Mouse (Mus musculus): Measurements from ENCODE around the gene Metrn.

The Metrn gene

GRCm38 (mm10) chr17:25762591-25762990 is 34.3 kb downstream of the Metrn start:
- DNase-seq = no peak

DNA sequence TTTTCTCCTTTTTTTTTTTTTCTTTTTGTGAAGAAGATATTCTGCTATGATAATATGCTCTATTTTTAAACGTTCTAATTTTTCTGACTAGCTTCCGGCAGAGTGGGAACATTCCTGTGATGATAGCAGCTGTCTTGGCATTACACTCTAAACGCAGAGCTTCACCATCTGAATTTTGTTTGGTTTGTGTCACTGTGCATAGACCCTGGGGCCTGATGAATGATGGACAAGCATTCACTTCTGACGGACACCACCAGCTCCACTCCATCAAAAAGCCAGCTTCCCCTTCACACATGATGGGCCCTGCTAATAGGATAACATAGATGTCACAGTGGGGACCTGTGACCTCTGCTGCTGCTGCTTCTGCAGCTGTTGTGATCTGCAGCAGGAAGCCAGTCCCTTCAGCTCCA is 35.4 kb downstream of the Metrn start:
- DNase-seq = no peak

GRCm38 (mm10) chr17:25760148-25760547 is 36.8 kb downstream of the Metrn start:
- no peak for DNase-seq

- DNase-seq = no peak
These were observed 39.2 kb downstream of the Metrn start for GRCm38 (mm10) chr17:25757691-25758090.

- DNase-seq = no peak
These were observed 40.3 kb downstream of the Metrn start for GRCm38 (mm10) chr17:25756378-25757242.

- DNase-seq = no peak
These were observed 41.1 kb downstream of the Metrn start for GRCm38 (mm10) chr17:25755627-25756377.

DNA sequence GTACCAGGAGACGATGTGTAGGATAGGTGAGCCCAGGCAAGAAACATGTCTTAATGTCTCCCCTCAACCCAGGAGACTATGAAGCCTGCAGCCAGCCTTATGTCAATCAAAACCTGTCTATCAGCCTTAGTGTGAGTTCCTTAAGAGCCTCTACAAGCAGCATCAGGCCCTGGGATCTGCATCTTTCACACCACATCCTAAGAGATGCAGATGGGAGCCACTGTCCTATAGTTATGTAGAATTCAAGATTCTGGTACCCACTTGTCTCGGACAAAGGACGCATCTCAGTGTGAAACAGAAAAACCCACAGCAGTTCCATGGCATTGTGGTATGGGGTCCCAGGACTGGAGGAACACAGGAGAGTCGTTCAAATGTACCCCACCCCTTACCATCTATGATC is 41.9 kb downstream of the Metrn start:
- no peak for DNase-seq

DNA sequence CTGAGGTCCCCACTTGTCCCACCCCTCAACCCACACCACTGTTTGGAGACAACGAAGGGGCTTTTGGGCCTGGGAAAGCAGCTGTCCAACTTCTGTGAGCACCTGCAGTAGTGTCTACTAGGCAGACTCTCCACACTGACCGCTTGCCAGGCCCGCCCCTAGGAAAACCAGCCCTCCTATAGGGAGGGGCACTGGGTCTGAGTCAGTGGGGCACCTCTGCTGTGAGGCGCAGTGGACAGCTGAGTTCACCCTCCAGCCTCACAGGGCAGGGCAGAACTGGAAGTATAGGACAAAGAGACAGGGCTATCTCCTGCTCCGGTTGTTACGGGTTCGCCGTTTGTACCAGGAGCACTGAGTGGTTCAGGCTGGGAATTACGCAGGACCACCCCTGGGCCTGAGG is 42.7 kb downstream of the Metrn start, which contains the start of gene Msln:
Gene Msln (minus strand): TSS at position 138 of the 400 bp plus-strand sequence.
- DNase-seq = no peak

- peak; percentile 26 for DNase-seq
These were observed 45.5 kb downstream of the Metrn start for GRCm38 (mm10) chr17:25751446-25751845.

- DNase-seq = no peak
These were observed 47.6 kb downstream of the Metrn start for GRCm38 (mm10) chr17:25749314-25749713.

DNA sequence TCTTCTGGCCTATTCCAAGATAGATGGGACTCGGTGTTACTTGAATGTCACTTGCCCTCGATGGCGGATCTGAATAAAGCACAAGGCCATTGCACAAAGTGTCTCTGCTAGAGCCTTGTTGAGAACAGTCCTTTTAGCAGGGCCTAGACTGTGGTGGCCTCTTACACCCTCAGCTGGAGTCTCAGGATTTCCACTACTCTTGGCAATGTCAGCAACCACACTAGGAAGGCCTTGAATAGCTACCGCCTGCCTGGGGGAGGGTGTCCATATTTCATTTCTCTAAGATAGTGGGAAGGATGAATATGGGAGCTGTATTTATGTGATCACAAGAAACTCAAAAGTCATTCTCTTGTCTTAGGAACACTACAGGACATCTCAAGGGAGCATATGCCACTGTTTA is 48.7 kb downstream of the Metrn start:
- no peak for DNase-seq

- no peak for DNase-seq
These were observed 52.6 kb downstream of the Metrn start for GRCm38 (mm10) chr17:25744311-25744710.

DNA sequence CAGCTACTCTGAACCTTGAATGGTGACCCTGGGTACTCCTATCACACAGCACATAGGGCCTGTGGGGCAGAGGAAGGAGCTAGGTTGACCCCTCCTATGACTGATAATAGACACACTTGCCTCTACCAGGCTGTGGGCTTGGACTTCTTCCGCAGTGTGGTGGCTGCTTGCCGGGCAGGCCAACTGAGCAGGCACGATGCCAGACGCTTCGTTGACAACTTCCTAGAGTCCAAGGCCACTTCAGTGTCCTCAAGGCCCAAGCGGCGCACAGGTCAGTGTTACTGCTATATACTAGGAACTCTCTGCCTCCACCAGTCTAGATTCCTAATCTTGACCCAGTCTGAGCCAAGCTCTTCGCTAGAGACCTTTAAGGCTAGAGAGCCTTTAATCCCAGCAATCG is 53.1 kb downstream of the Metrn start:
- no peak for DNase-seq
